Mouse (Mus musculus): ENCODE measurements around the gene Otol1. TPM values are rescaled to one million over a fixed set of nuclear protein-coding genes. Genes with fewer than 3 reads are reported as not detected.

The Otol1 gene
- polyA plus RNA-seq, 1 experiment from 2014 or later, result not detected

DNA sequence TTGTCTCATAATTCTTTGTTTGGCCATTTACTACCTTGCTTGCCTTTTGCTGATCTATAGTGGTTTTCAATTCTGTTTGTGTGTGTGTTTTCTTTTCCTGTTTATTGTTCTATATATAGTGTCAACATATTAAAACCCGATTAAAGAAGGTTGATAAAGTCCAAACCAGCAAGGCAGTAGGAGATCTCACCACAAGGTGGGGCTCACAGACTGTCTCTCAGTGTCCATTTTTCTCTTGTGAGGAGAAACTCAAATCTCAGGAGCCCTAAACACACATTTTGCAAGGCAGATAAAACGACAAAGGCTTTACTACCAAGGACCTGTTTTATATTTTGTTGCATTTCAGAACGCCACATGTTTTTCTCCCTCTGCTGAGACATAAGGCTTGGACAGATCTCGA lies 28.2 kb downstream of the Otol1 start:
- Histone ChIP-seq H3K4me3 (ENCODE audit: low read depth, low read length) (no peak overlapping the region), H3K9ac (ENCODE audit: low read length) (no peak overlapping the region), H3K9me3 (ENCODE audit: control insufficient read depth, low read length) (no peaks in the 10 kb centered on the region), H3K27me3 (ENCODE audit: control insufficient read depth, insufficient read depth, low read length) (no peaks in the 10 kb centered on the region), H3K27ac (replicated peaks) (no peak overlapping the region), H3K4me2 (replicated peaks; ENCODE audit: low read depth) (no peak overlapping the region), H3K36me3 (ENCODE audit: control insufficient read depth, insufficient read depth, low read length) (no peaks in the 10 kb centered on the region), H3K4me1 (replicated peaks; ENCODE audit: control insufficient read depth, insufficient read depth) (no peaks in the 10 kb centered on the region)
- no peak for ATAC-seq (ENCODE audit: low FRiP score, low TSS enrichment)
- peak; percentile 66 for TF ChIP-seq CTCF (IDR thresholded peaks at IDR 0.05; ENCODE audit: low read depth)
- TF ChIP-seq EP300 (optimal IDR thresholded peaks at IDR 0.05), result no peak
- 36% methylated on average over 4 of the region's 4 CpGs for WGBS
- no peak for DNase-seq (ENCODE audit: low spot score)

Other genes starting within 250 kb of the Otol1 start
- 539 and 549 TPM in 2 replicates for gene Sptssb, start 147.7 kb upstream of the Otol1 start, polyA plus RNA-seq (2015; fragmentation: Nextera tagmentation; extraction: Ambion mirVana)

All from stomach, postnatal 0 days (tissue).